Mouse (Mus musculus) heart, embryonic 15.5 days (tissue): ENCODE measurements at regions not wholly inside any gene's neighbourhood (a gene's known extent, or its start where the extent isn't known, plus 50 kb on each side); places are given as distances from the start of the nearest gene placed in this dataset.

Experiments
- ATAC-seq: fragments of 200-750 bp; cut with Nextera tagmentation; replicated peaks from 2 replicates; pipeline ENCODE4 v1.8.0; 2017; ENCODE audit warnings: low read depth, moderate TSS enrichment; ENCODE audit not compliant: insufficient number of reproducible peaks, insufficient read depth, low FRiP score
- H3K27ac ChIP-seq: fragments of 300-500 bp; sonication (generic); 2 replicates; pipeline ENCODE4 v1.5.1; 2015; ENCODE audit warnings: mild to moderate bottlenecking, inconsistent platforms
- H3K27me3 ChIP-seq: fragments of 300-500 bp; sonication (generic); 2 replicates; pipeline ENCODE4 v1.6.1; 2015; ENCODE audit warnings: inconsistent platforms
- H3K36me3 ChIP-seq: fragments of 300-500 bp; sonication (generic); 2 replicates; pipeline ENCODE4 v1.6.1; 2015; ENCODE audit warnings: mild to moderate bottlenecking, inconsistent platforms
- H3K4me1 ChIP-seq: fragments of 300-500 bp; sonication (generic); replicated peaks from 2 replicates; pipeline ENCODE4 v1.6.1; 2015; ENCODE audit warnings: inconsistent platforms
- H3K4me2 ChIP-seq: fragments of 300-500 bp; sonication (generic); 2 replicates; pipeline ENCODE4 v1.6.1; 2015; ENCODE audit warnings: inconsistent platforms, mild to moderate bottlenecking, moderate library complexity
- H3K4me3 ChIP-seq: fragments of 300-500 bp; sonication (generic); 2 replicates; pipeline ENCODE4 v1.5.1; 2015; ENCODE audit warnings: mild to moderate bottlenecking, inconsistent platforms
- H3K9ac ChIP-seq: fragments of 300-500 bp; sonication (generic); 2 replicates; pipeline ENCODE4 v1.6.1; 2015; ENCODE audit warnings: mild to moderate bottlenecking, inconsistent platforms
- H3K9me3 ChIP-seq: fragments of 300-500 bp; sonication (generic); replicated peaks from 2 replicates; pipeline ENCODE4 v1.6.1; 2016; ENCODE audit warnings: inconsistent platforms
- WGBS: fragments of 180-500 bp; shearing (Covaris S2); methylation state at CpG from one replicate; pipeline ENCODE4 v1.1.7; 2015; ENCODE audit warnings: mixed read lengths; 5-methylcytosine and 5-hydroxymethylcytosine counted together

GRCm38 (mm10) chr4:87452122-87452521 is 221.8 kb upstream of the Slc24a2 start:
- Histone ChIP-seq H3K27ac (no peak overlapping the region), H3K27me3 (no peaks in the 10 kb centered on the region), H3K36me3 (no peaks in the 10 kb centered on the region), H3K9me3 (no peaks in the 10 kb centered on the region), H3K4me2 (no peak overlapping the region), H3K9ac (no peak overlapping the region), H3K4me3 (no peak overlapping the region), H3K4me1 (0 out of 2 replicates have a peak, but pooled peaks cover 2% of the 10 kb centered on the region)
- ATAC-seq = no peak
- WGBS = 50% methylated on average over 2 of the region's 2 CpGs

- 35% methylated on average over 5 of the region's 5 CpGs for WGBS
- Histone ChIP-seq H3K4me1 (0 out of 2 replicates have a peak, but pooled peaks cover 2% of the 10 kb centered on the region), H3K4me2 (no peak overlapping the region), H3K36me3 (no peaks in the 10 kb centered on the region), H3K27me3 (no peaks in the 10 kb centered on the region), H3K4me3 (no peak overlapping the region), H3K9me3 (no peaks in the 10 kb centered on the region), H3K9ac (no peak overlapping the region), H3K27ac (no peak overlapping the region)
- 0 out of 2 replicates have a peak, but pooled peaks have one; percentile 39 for ATAC-seq
These were observed 221.0 kb upstream of the Slc24a2 start for GRCm38 (mm10) chr4:87451251-87451650.

GRCm38 (mm10) chr4:87448338-87448737 is 218.1 kb upstream of the Slc24a2 start:
- 80% methylated on average over 4 of the region's 4 CpGs for WGBS
- Histone ChIP-seq H3K4me1 (0 out of 2 replicates have a peak, but pooled peaks cover 2% of the 10 kb centered on the region), H3K9me3 (no peaks in the 10 kb centered on the region), H3K9ac (no peak overlapping the region), H3K27ac (no peak overlapping the region), H3K36me3 (no peaks in the 10 kb centered on the region), H3K27me3 (no peaks in the 10 kb centered on the region), H3K4me2 (no peak overlapping the region), H3K4me3 (no peak overlapping the region)
- no peak for ATAC-seq

- no peak overlapping the region for H3K27ac ChIP-seq
- H3K4me1 ChIP-seq = 0 out of 2 replicates have a peak, but pooled peaks cover 2% of the 10 kb centered on the region
- H3K4me3 ChIP-seq = no peak overlapping the region
- ATAC-seq = no peak
- no peak overlapping the region for H3K4me2 ChIP-seq
- no peaks in the 10 kb centered on the region for H3K9me3 ChIP-seq
- H3K9ac ChIP-seq = no peak overlapping the region
- WGBS = 94% methylated on average over 3 of the region's 3 CpGs
- no peaks in the 10 kb centered on the region for H3K27me3 ChIP-seq
- H3K36me3 ChIP-seq = no peaks in the 10 kb centered on the region
These were observed 216.6 kb upstream of the Slc24a2 start for GRCm38 (mm10) chr4:87446856-87447255.

- H3K27me3 ChIP-seq = no peaks in the 10 kb centered on the region
- no peak overlapping the region for H3K9ac ChIP-seq
- WGBS = 24% methylated on average over 4 of the region's 4 CpGs
- H3K4me3 ChIP-seq = no peak overlapping the region
- H3K36me3 ChIP-seq = no peaks in the 10 kb centered on the region
- no peak overlapping the region for H3K4me2 ChIP-seq
- no peak for ATAC-seq
- no peaks in the 10 kb centered on the region for H3K4me1 ChIP-seq
- H3K9me3 ChIP-seq = no peaks in the 10 kb centered on the region
- no peak overlapping the region for H3K27ac ChIP-seq
These were observed 203.9 kb upstream of the Slc24a2 start for GRCm38 (mm10) chr4:87434136-87434535.

- 46% methylated on average over 3 of the region's 3 CpGs for WGBS
- Histone ChIP-seq H3K9ac (no peak overlapping the region), H3K4me3 (no peak overlapping the region), H3K4me2 (no peak overlapping the region), H3K27me3 (no peaks in the 10 kb centered on the region), H3K36me3 (no peaks in the 10 kb centered on the region), H3K9me3 (no peaks in the 10 kb centered on the region), H3K4me1 (0 out of 2 replicates have a peak, but pooled peaks cover 2% of the 10 kb centered on the region), H3K27ac (no peak overlapping the region)
- no peak for ATAC-seq
These were observed 198.1 kb upstream of the Slc24a2 start for GRCm38 (mm10) chr4:87428374-87428773.

- Histone ChIP-seq H3K9ac (no peak overlapping the region), H3K27ac (no peak overlapping the region), H3K27me3 (no peaks in the 10 kb centered on the region), H3K4me3 (no peak overlapping the region), H3K36me3 (no peaks in the 10 kb centered on the region), H3K4me2 (no peak overlapping the region), H3K9me3 (no peaks in the 10 kb centered on the region), H3K4me1 (0 out of 2 replicates have a peak, but pooled peaks cover 2% of the 10 kb centered on the region)
- WGBS = 76% methylated on average over 1 of the region's 1 CpGs
- ATAC-seq = no peak
These were observed 193.8 kb upstream of the Slc24a2 start for GRCm38 (mm10) chr4:87424066-87424465.

- Histone ChIP-seq H3K9me3 (no peaks in the 10 kb centered on the region), H3K36me3 (no peaks in the 10 kb centered on the region), H3K4me3 (no peak overlapping the region), H3K4me2 (no peak overlapping the region), H3K4me1 (no peaks in the 10 kb centered on the region), H3K27ac (no peak overlapping the region), H3K9ac (no peak overlapping the region), H3K27me3 (no peaks in the 10 kb centered on the region)
- WGBS = 75% methylated on average over 6 of the region's 6 CpGs
- no peak for ATAC-seq
These were observed 192.3 kb upstream of the Slc24a2 start for GRCm38 (mm10) chr4:87422588-87422987.

GRCm38 (mm10) chr4:87403354-87403753 is 173.1 kb upstream of the Slc24a2 start:
- Histone ChIP-seq H3K27me3 (no peaks in the 10 kb centered on the region), H3K4me1 (peaks cover 12% of the 10 kb centered on the region), H3K4me2 (no peak overlapping the region), H3K36me3 (no peaks in the 10 kb centered on the region), H3K4me3 (no peak overlapping the region), H3K9ac (no peak overlapping the region), H3K9me3 (no peaks in the 10 kb centered on the region), H3K27ac (no peak overlapping the region)
- no peak for ATAC-seq
- WGBS = 47% methylated on average over 6 of the region's 6 CpGs

GRCm38 (mm10) chr4:87402173-87402556 is 171.9 kb upstream of the Slc24a2 start:
- no peak overlapping the region for H3K9ac ChIP-seq
- H3K27ac ChIP-seq = peak overlapping the region; percentile 57; the same call in 1 of the 2 replicates

GRCm38 (mm10) chr4:87401316-87402172 is 171.3 kb upstream of the Slc24a2 start:
- Histone ChIP-seq H3K9me3 (no peaks in the 10 kb centered on the region), H3K9ac (0 out of 2 replicates have a peak overlapping the region, but pooled peaks have one; percentile 12), H3K4me2 (peak overlapping the region; percentile 50), H3K27ac (peak overlapping the region; percentile 57), H3K27me3 (no peaks in the 10 kb centered on the region), H3K4me1 (peaks cover 12% of the 10 kb centered on the region), H3K4me3 (peak overlapping the region; percentile 25), H3K36me3 (no peaks in the 10 kb centered on the region)
- ATAC-seq = peak; percentile 60; the same call in 1 of the 2 replicates
- WGBS = 29% methylated on average over 20 of the region's 20 CpGs

More at GRCm38 (mm10) chr4:87402173-87402556, 171.9 kb upstream of the Slc24a2 start:
- H3K4me1 ChIP-seq = peaks cover 12% of the 10 kb centered on the region
- 71% methylated on average over 7 of the region's 7 CpGs for WGBS
- H3K36me3 ChIP-seq = no peaks in the 10 kb centered on the region
- no peaks in the 10 kb centered on the region for H3K27me3 ChIP-seq
- ATAC-seq = no peak
- peak overlapping the region; percentile 50 for H3K4me2 ChIP-seq
- no peak overlapping the region for H3K4me3 ChIP-seq
- no peaks in the 10 kb centered on the region for H3K9me3 ChIP-seq

- H3K9ac ChIP-seq = no peak overlapping the region
- no peak for ATAC-seq
- H3K4me1 ChIP-seq = no peaks in the 10 kb centered on the region
- H3K9me3 ChIP-seq = no peaks in the 10 kb centered on the region
- no peak overlapping the region for H3K4me3 ChIP-seq
- no peak overlapping the region for H3K4me2 ChIP-seq
- H3K27ac ChIP-seq = no peak overlapping the region
- no peaks in the 10 kb centered on the region for H3K27me3 ChIP-seq
- no peaks in the 10 kb centered on the region for H3K36me3 ChIP-seq
- WGBS = 77% methylated on average over 3 of the region's 3 CpGs
These were observed 156.6 kb upstream of the Slc24a2 start for GRCm38 (mm10) chr4:87386835-87387234.
